Mouse (Mus musculus): ENCODE measurements at regions not wholly inside any gene's neighbourhood (a gene's known extent, or its start where the extent isn't known, plus 50 kb on each side); places are given as distances from the start of the nearest gene placed in this dataset.
A peak's percentile ranks its signal among the peaks of the same experiment; 100 is the strongest.

DNA sequence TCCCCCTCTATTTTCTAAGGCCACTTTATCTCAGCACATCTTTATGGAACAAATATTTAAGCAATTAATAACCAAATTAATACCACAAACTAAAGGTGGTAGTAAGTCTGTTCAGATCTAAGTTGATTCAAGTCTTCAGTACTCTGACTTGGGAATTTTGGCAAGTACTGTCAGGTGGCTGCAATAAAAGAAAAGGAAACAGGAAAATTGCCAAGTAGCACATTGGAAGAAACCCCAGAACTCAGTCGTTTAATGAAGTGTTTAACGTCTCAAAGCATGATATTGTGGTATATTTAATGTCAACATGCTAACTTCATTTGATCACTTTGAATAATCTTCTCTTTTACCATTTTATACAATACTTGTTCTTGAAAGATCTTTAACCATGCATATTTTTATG lies 142.2 kb downstream of the Gm11146 start:
- no peak for DNase-seq (ENCODE audit: low read depth, low spot score)

- no peak for DNase-seq (ENCODE audit: low read depth, low spot score)
Observed at GRCm38 (mm10) chr16:77444647-77445046, 157.2 kb downstream of the Gm11146 start.

DNA sequence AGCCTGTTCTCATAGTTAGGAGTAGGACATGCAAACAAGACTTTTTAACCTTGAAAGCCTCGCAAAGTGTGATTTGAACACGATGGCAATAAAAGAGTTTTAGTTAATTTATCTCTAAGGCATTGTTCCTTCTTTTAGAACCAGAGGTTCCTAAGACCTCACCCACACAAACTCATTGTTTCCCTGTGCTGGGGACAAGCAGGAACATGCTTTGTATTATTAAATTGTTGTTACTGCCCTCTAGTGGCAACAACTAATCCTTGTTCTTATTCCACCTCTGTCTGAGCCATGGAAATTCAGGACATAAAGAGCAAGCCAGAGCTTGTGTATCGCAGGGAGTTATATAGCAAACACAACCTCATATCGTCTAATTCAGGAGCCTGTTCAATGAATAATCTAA lies 157.9 kb downstream of the Gm11146 start:
- DNase-seq (ENCODE audit: low read depth, low spot score): peak; percentile 75

GRCm38 (mm10) chr16:77443318-77443717 lies 158.6 kb downstream of the Gm11146 start:
- DNase-seq (ENCODE audit: low read depth, low spot score): no peak

GRCm38 (mm10) chr16:77442866-77443265 lies 159.0 kb downstream of the Gm11146 start:
- no peak for DNase-seq (ENCODE audit: low read depth, low spot score)

DNA sequence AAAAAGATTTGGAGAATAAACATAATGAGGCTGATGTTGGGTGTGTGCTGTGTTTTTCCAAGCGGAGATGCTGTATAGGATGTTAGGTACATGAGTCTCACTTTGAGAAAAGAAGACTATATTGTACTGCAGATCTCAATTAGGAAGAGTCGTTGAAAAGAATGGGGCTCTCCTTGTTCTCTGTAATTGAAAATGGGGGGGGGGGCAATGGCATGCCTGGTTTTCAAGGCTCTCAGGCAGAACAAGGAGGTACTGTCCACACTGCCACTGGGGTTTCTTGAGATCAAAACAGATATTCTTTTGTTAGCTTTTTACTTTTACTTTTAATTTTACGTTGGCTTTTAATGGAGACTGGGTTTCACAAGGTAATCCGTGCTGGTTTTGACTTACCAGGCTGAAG lies 170.5 kb downstream of the Gm11146 start:
- no peak for DNase-seq (ENCODE audit: low read depth, low spot score)

- no peak for DNase-seq (ENCODE audit: low read depth, low spot score)
Observed at GRCm38 (mm10) chr16:77422385-77423363, 179.2 kb downstream of the Gm11146 start.

GRCm38 (mm10) chr16:77421591-77422024 lies 180.3 kb downstream of the Gm11146 start:
- DNase-seq (ENCODE audit: low read depth, low spot score): no peak

DNA sequence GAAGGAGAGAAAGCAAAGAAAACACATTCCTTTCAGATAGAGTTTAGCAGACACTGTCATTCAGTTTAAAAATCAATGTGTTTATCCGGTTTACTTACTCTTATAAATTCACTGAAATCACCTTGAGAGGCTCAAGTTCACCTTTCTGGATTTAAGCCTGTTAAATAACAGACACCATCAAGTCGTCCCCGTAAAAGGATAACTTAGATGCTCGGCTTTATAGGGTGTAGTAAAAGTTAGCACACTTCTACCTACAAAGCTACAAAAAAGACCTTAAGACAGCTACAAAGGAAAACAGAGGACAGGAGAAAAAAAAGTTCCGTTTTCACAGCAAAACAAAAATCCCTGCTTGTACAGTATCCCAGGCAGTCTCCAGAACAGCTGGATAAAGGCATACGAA lies 180.9 kb downstream of the Gm11146 start:
- DNase-seq (ENCODE audit: low read depth, low spot score): no peak

DNA sequence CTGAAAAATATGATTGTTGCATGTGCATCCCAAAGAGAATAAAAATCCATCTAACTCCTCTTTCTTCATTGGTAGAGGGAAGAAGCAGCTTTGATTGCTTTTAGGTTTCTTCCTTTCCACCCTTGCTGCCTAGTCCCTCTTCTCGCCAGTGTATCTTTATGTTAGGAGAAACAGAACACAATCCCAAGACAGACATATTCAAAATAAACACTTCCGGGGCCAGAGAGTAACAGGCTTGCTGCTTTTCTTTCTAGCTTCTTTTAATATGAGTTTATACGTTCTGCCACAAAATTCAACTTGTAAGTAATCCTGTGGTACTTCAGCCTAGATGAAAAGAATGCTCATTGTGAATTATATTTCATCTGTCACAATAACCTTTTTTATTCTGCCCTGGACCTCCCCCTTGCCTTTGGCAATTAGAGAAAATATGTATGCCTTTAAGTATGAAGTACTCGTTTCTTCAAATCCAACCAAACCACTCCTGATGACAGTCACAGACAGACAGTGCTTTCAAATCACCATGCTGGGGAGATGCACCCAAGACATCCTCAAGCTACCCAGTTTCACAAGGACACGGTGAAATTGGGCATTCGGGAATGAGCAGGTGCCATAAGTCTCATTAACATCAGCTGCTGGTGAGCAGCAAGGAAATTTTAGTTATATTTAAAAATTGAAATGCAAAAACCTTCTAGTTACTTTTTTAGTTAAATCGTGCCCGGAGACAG lies 181.6 kb downstream of the Gm11146 start:
- DNase-seq (ENCODE audit: low read depth, low spot score): no peak

DNA sequence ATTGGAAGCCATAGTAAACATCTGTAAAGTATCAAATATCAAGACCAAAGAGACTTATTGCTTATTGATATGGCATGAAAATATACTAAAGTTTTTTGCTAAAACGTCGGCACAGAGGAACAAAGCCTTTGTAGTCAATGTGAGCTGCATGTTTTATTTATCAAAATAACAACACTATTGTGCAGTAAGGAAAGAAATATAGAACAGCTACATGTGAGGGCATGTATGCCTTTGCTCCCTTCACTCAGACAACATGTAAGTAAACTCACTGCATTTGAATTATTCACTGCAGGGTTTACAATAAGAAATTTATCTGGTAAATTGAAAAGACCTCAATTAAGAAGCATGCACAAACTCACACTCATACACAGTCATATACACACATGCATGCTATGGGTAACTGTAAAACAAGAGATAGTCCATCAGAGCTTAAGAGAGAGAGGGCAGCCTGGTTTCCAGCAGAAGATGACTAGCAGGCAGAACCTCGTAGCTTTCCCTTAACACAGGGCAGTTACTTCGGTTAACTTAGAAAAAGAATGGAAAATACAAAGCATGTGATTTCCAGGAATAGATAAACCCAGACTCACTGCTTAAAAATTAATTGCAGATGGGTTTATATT lies 182.7 kb downstream of the Gm11146 start:
- no peak for DNase-seq (ENCODE audit: low read depth, low spot score)

GRCm38 (mm10) chr16:77418486-77418885 lies 183.4 kb downstream of the Gm11146 start:
- no peak for DNase-seq (ENCODE audit: low read depth, low spot score)

GRCm38 (mm10) chr16:77417791-77418190 lies 184.1 kb downstream of the Gm11146 start:
- peak; percentile 3 for DNase-seq (ENCODE audit: low read depth, low spot score)

DNA sequence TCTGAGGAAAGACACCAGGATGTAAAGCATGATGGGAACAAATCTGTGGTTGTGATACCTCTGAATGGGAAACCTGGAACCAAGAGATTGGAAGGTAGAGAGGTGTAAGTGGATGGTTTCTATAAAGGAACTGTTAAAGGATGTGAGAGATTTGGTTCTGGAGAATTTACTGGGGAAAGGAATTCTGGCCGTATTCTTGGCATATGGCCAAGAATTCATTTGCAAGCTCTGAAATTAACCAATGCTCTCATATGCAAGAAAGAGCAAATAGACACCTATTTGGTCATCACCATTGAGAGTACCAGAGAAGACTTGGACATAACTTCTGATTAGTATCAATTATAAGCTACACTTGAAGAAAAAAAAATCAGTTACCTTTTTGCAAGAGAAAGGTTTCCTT lies 187.3 kb downstream of the Gm11146 start:
- DNase-seq (ENCODE audit: low read depth, low spot score): no peak

- no peak for DNase-seq (ENCODE audit: low read depth, low spot score)
Observed at GRCm38 (mm10) chr16:77409168-77409567, 192.7 kb downstream of the Gm11146 start.

GRCm38 (mm10) chr16:77406999-77407398 lies 194.9 kb downstream of the Gm11146 start:
- DNase-seq (ENCODE audit: low read depth, low spot score): no peak

- no peak for DNase-seq (ENCODE audit: low read depth, low spot score)
Observed at GRCm38 (mm10) chr16:77405859-77406258, 196.0 kb downstream of the Gm11146 start.

DNA sequence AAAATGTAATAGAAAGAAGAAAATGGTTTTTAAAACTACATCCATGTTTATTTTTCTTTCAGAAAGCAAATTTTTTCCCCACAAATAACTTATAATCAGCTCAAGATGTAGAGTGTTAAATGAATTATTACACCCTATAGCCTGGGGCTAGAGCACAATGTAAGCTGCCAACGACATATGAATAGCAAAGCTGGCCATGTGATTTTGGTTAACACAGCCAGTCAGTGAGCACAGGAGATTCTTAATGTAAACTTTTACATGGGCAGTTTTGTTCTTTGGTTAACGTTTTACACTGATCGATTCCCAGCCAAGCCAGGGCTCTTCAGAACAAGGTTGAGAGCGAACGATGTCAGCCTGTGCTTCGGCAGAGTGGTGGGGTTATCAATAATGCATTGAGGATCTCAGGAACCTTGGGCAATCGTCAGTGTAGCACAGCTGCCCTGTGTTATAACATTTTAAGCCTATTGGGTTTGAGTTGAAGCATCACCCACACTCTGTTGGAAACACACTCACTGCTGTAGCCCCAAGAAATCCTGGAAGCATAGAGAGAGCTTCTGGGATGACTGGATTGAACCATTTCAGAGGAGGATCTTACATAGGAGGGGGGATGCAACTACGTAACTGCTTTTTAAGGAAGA lies 196.6 kb downstream of the Gm11146 start:
- DNase-seq (ENCODE audit: low read depth, low spot score): no peak

- DNase-seq (ENCODE audit: low read depth, low spot score): no peak
Observed at GRCm38 (mm10) chr16:77402711-77403280, 199.1 kb downstream of the Gm11146 start.

- no peak for DNase-seq (ENCODE audit: low read depth, low spot score)
Observed at GRCm38 (mm10) chr16:77401185-77401943, 200.5 kb downstream of the Gm11146 start.

Measured in ZHBTc4 (cell line).